Mouse (Mus musculus) large intestine, adult 2 months (tissue): ENCODE data around the gene Tert. TPM values are rescaled to one million over a fixed set of nuclear protein-coding genes. Genes with fewer than 3 reads are reported as not detected.

Source experiments
- DNase-seq: peaks from one replicate; pipeline ENCODE4 v3.0.0-alpha.2; 2012; ENCODE audit warnings: low read depth, low spot score
- WGBS: fragments of 180-500 bp; shearing (Covaris S2); methylation state at CpG from one replicate; pipeline ENCODE4 v1.1.7; 2018; 5-methylcytosine and 5-hydroxymethylcytosine counted together
- polyA plus RNA-seq: library from polyadenylated mRNA; depleted of rRNA; stranded (reverse); fragments of >200 nt; gene quantifications from 2 replicates; pipeline ENCODE4 v1.2.3, GENCODE M21; 2012; rRNA removed

Tert gene
- polyA plus RNA-seq: 2.4 and 5.0 TPM in 2 replicates

DNA sequence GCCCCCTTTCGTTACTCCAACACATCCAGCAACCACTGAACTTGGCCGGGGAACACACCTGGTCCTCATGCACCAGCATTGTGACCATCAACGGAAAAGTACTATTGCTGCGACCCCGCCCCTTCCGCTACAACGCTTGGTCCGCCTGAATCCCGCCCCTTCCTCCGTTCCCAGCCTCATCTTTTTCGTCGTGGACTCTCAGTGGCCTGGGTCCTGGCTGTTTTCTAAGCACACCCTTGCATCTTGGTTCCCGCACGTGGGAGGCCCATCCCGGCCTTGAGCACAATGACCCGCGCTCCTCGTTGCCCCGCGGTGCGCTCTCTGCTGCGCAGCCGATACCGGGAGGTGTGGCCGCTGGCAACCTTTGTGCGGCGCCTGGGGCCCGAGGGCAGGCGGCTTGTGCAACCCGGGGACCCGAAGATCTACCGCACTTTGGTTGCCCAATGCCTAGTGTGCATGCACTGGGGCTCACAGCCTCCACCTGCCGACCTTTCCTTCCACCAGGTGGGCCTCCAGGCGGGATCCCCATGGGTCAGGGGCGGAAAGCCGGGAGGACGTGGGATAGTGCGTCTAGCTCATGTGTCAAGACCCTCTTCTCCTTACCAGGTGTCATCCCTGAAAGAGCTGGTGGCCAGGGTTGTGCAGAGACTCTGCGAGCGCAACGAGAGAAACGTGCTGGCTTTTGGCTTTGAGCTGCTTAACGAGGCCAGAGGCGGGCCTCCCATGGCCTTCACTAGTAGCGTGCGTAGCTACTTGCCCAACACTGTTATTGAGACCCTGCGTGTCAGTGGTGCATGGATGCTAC is at the start of gene Tert:
TSS of gene Tert (plus strand) at position 167 of the 805 bp plus-strand sequence.
- WGBS: 11% methylated on average over 47 of the region's 47 CpGs
- DNase-seq: no peak

DNA sequence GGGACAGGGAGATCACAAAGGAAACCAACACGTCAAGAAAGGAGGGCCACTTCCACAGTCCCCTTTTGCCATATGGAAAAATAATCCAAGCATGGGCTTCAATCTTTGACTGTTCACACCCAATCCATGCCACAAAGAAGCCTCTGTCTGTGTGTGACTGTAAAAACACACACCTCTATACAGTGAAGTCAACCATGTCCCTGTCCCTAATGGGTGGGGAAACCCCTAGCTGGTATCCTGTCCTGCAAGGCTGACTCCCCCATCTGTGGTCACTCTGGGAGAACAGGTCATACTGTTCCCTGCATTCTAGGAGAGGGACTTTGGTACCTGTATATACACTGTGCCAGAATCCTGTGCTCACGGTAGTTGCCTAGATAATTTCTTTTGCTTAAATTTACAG is 49.4 kb upstream of the Tert start:
- DNase-seq: no peak
- WGBS: 61% methylated on average over 2 of the region's 2 CpGs

DNA sequence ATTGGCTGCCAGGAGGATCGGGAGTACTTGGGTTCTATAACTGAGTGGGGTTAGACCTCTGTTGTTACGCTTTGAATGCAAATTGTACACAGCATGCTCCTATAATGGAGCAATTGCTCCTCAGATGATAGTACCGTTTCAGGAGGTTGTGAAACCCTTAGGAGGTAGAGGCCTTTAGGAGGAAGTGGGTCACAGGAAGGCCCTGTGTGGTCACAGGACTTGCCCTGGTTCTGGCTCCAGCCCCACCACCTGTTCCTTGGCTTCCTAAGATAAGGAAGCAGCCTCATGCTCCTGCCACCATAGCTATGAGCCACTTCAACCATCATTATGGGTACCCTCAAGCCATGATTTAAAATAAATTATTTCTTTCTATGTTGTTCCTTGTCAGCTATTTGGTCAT is 35.2 kb upstream of the Tert start:
- WGBS: 68% methylated on average over 3 of the region's 3 CpGs
- no peak for DNase-seq

DNA sequence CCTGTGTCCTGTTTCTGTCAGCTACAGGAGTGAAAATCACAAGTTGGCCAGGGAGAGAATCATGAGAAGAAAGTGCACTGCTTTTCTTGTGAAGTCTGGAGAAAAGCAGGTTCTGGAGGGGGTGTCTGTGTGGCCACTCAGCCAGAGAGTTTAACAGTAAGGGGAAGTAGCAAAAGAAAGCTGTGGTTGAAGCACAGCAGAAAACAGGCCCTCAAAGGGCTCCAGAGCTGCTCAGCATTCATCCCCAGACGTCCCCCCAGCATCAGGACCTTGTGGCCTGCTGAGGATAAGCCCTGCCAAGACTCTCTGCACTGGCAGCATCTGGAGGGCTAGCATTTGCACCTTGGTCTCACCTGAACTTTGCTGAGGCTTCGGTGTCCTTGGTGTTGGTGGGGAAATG is 34.2 kb upstream of the Tert start:
- 33% methylated on average over 2 of the region's 2 CpGs for whole genome bisulfite sequencing
- DNase-seq: no peak

DNA sequence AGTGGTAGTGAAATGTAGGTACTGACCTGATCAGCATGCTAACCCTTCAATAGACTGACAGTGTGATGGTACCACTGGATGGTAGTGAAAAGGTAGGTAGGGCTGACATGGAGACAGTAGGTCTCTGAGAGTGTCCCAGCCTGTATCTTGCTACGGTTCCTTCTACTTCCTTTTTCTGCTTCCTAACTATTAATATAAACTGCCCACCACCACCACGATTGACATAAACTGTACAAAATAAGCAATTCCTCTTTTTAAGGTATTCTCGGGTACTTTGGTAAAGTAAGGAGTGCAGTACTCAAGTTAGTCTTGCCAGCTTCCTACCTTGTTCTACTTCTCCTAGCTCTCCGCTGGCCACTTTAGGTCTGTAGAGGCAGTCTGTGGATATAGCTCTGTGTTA is 30.4 kb upstream of the Tert start:
- no peak for DNase-seq
- 64% methylated on average over 4 of the region's 4 CpGs for WGBS

DNA sequence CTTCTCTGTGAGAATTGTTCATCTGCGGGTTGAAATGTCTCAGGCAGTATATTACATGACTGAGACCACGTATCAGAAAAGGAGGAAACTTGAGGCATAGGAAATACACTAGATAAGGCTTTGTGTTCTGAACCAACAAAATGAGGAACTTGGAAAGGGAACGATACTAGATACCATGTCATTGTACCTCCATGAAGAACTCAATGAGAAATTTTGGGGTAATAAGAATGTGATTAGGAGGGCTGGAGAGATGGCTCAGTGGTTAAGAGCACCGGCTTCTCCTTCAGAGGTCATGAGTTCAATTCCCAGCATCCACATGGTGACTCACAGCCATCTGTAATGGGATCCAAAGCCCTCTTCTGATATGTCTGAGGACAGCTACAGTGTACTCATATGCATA is 26.5 kb upstream of the Tert start:
- DNase-seq: no peak
- 71% methylated on average over 4 of the region's 4 CpGs for WGBS

DNA sequence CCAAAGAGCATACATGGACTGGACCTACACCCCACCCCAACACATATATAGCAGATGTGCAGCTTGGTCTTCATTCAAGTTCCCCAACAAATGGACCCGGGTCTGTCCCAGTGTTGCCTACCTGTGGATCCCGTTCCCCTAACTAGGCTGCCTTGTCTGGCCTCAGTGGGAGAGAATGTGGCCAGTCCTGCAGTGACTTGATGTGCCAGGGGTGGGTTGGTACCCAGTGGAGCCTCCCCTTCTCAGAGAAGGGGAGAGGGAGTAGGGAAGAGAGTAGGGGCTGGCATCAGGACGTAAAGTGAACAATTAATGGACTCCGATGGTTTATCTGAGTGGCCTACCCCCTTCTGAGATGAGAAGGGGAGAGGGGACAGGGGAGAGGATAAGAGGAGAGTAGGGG is 23.7 kb upstream of the Tert start:
- WGBS: 46% methylated on average over 4 of the region's 4 CpGs
- no peak for DNase-seq

DNA sequence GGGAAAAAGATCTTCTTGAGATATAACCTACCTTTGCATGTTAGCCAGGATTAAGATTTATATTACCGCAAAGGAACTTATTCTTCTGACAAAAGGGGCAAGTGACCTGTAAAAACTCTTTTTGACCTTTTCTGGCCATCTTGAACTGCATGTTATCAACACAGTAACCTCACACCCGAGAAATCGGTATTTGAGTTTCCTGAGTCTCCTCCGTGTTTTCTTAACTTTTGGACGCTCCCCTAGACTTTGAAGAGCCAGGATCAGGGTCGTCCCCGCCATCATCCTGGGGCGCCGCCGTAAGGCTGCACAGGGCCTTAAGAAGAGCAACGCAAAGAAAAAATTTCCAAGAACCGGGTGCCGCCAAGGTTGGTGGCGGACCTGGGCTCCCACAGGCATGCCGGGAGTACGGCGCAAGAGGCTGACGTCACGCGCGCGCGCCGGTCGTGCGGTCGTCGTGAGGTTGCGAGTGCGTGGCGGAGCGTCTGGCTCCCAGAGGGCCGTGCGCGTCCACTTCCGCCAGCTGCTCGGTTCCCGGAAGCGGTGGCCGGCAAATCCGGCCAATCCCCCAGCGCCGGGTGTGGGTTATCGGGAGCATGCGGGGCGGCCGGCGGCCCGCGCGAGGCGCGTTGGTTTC is 23.1 kb upstream of the Tert start, which contains the start of gene Clptm1l:
TSS of gene Clptm1l (plus strand) at position 485 of the 634 bp plus-strand sequence.
- DNase-seq: peak; percentile 70
- under 1% methylated on average over 53 of the region's 53 CpGs for WGBS

DNA sequence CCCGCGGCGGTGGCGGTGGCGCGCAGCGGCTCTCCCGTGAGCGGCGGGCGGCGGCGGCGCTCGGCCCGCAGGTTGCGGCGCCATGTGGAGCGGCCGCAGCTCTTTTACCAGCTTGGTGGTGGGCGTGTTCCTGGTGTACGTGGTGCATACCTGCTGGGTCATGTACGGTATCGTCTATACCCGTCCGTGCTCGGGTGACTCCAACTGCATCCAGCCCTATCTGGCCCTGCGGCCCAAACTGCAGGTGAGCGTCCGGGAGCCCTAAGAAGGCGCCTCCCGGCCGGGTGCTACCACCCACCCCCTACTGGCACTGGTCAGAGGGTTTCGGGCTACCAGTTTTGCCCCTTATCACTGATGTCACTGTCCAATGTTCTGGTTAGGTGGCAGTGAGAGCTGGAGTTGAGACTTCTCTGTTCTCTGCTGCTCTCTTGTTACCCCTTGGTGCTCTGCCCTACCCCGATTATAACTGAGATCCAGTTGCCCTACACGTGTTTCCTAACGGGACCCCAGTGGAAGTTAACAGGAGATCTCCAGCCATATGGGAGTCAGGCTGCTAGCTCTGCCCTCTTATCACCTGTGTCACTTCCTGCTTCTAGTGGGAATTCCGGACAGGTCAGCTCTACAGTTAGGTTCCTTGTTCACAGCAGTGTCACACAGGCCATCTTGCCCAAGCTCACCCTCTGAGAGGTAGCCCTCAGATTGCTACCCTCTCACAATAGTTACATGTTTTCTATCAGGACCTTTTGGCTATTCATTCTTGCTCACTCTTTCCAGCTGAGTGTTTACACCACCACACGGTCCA is 22.4 kb upstream of the Tert start:
- DNase-seq: no peak
- 1% methylated on average over 39 of the region's 39 CpGs for WGBS

DNA sequence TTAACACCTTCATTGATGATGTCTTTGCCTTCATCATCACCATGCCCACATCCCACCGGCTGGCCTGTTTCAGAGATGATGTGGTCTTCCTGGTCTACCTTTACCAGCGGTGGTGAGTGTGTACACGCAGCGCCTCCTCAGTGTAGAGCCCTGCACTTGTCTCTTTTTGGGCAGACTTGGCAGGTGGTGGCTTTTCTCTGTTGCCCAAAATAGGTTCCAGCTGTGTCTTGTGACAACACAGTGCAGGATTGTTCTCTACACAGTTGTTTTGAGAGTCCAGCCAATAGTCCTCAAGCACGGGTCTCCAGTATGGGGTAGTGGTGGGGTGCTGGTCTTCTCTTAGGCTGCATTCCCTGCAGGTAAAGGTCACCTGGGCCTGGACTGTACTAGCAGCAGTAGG is 8.3 kb upstream of the Tert start:
- WGBS: 93% methylated on average over 5 of the region's 5 CpGs

DNA sequence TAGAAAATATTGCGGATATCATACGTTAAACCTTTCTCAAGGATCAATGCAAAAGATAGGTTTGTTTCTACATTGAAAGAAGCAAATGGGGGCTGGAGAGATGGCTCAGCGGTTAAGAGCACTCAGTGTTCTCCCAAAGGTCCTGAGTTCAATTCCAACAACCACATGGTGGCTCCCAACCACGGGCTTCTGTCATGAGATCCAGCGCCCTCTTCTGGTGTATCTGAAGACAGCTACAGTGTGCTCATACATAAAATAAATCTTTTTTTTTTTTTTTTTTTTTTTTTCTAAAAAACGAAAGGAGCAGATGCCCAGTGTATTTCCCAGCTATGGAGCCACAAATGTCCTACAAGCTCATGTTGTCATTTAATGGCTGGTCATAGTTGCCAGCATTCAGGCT is 6.1 kb upstream of the Tert start:
- DNase-seq: no peak
- WGBS: 67% methylated on average over 6 of the region's 6 CpGs

More for the DNA sequence above, 8.3 kb upstream of the Tert start:
- DNase-seq: no peak

DNA sequence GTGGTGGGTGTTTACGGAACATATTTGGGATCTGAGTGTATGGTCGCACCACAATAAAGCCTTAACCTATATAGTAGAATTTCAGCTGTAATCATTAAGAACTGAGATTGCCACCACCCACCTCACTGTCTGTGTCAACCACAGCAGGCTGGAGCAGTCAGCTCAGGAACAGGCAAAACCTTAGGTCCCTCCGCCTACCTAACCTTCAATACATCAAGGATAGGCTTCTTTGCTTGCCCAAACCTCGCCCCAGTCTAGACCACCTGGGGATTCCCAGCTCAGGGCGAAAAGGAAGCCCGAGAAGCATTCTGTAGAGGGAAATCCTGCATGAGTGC is 334 bp upstream of the Tert start:
- DNase-seq: no peak
- WGBS: 50% methylated on average over 6 of the region's 6 CpGs

DNA sequence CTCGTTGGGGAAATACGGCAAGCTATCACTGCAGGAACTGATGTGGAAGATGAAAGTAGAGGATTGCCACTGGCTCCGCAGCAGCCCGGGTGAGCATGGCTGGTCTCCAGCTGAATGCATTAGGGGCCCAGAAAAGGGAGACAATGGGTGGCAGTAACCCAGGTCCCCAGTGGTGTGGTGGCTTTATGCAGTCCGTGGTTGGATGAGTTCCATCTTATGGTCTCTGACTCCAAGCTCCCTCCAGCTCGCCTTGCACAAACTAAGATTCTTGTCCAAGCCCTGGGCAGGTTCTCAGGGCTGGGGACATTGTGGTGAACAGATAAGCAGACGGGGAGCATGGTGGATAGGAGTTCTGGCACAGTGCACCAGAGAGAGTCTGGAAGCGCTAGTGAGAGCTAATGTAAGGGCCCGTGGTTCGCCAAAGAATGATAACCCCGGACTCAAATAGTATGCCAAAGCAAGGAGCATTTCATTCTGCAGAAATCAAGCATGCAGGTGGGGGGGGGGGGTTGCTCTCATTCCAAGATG is 1.9 kb downstream of the Tert start:
- WGBS: 87% methylated on average over 11 of the region's 11 CpGs
- DNase-seq: no peak

DNA sequence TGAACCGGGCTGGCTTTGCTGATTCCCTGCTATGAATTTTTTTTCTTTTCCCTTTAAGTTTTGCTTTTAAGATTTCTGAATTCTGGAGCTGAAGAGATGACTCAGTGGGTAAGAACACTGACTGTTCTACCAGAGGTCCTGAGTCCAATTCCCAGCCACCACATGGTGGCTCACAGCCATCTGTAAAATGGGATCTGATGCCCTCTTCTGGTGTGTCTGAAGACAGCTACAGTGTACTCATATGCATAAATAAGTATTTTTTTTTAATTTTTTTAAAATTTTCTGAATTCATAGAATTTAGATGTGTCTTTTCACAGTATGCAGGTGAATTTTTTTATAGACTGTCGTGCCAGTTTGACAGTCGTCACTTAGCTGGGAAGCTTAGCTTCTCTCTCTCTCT is 5.1 kb downstream of the Tert start:
- DNase-seq: no peak
- 93% methylated on average over 3 of the region's 3 CpGs for WGBS

DNA sequence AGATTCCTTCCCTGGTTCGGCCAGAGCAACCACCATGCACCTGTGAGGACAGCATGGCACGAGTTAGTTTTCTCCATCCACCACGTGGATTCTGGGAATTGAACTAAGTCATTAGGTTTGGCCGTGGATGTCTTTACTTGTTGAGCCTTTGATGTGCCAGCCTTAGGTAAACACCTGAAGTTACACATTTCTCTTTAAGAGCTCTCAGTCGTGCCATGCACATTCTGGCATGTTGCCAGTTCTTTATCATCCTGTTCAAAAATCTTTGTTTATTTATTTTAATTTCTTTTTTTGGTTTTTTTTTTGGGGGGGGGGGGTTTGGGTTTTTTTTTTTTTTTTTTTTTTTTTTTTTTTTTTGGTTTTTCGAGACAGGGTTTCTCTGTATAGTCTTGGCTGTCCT is 11.1 kb downstream of the Tert start:
- WGBS: 39% methylated on average over 5 of the region's 6 CpGs
- no peak for DNase-seq

DNA sequence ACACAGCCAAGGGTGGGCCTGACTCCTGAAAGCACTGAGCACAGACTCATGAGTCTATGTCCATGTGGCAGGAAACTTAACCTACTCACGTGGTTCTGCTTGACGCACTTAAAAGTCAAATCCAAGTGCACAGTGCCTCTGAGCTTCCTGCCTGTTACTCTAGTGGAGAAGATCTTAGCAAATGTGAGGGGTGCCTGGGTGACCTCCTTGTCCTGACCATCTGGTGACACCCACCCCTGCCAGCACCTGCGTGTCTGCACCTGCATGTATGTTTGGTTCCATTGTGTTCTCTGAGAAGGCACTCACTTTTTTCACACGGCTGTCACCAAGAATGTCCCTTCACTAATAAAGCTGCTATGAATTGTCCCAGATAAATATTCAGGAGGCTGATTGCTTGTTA is 14.6 kb downstream of the Tert start:
- WGBS: 89% methylated on average over 4 of the region's 4 CpGs

DNA sequence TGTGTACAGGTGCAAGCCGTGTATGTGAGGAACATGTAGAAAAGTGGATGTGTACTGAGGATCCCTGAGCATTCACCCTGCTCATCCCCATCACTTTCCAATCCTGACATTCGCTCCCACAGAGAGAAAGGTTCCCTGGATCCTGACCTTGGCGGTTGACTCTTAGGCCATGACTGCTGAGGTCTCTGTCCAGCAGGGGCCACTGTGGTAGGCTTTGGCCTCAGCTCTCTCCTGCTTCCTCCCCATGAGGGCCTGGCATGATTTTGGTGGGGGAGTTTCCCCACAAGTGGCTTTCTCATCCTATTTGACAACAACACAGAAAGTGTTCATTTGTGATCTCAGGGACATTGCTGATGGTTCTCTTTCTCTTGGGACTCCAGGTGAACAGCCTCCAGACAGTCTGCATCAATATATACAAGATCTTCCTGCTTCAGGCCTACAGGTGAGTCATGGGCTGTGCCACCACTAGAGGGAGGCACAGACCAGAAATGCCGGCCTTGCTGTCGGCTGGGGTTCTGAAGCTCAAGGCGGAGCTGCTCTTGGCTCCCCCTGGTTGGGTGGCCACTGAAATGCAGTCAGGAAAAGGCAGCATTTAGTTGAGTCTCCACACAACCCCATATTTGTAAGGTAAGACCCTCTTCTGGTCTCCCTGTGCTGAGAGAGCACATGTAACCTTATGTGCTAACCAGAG is 19.8 kb downstream of the Tert start:
- no peak for DNase-seq
- WGBS: 44% methylated on average over 6 of the region's 6 CpGs

More for the DNA sequence above, 14.6 kb downstream of the Tert start:
- no peak for DNase-seq

DNA sequence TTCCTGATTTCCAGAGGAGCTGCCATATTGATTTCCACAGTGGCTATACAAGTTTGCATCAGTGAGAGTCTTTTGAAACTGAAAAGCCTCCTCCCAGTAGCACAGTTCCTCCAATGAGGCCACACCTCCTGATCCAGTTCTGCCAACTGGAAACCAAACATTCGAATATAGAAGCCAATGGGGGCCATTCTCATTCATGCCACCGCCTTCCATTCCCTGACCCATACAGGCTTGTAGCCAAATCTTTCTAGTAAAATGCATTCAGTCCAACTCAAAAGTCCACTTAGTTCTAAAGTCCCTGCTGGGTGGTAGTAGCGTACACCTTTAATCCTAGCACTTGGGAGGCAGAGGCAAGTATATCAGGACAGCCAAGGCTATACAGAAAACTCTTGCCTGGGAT is 26.6 kb downstream of the Tert start:
- no peak for DNase-seq
- WGBS: 68% methylated on average over 3 of the region's 3 CpGs

DNA sequence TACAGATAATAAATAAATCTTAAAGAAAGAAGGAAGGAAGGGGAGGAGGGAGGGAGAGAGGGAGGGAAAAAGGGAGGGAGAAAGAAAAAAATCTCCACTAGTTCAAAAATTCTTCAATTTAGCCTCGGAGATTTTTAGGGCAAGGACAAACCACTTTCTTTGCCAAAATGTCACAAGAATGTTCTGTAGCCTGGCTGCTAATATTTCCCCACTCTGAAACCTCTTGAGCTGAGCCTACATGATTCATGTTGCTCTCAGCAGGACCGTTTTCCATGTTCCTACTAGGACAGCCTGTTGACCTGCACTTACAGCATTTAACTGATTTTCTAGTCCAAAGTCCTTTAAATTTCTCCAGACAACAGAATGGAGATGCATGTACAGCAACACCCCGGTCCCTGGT is 28.3 kb downstream of the Tert start:
- 53% methylated on average over 3 of the region's 3 CpGs for WGBS
- DNase-seq: no peak

DNA sequence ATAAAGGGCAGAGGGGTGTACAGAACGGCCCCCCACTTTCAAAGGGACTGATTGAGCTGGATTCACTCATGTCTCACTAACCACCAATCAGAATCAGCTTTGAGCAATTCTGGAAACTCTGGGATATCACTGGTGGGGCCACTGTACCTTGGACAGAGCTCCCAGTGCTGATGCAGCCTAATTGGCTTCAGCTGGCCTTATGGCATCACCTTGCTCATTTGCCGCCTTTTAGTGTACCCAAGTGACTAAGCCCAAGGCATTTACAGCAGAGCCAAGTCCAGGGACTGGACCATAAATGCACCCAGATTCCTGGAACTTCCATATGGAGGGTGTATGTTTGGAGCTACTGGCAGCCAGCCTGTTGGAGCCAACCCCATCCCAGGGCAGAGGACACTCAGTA is 32.2 kb downstream of the Tert start:
- 29% methylated on average over 2 of the region's 2 CpGs for WGBS

More for the DNA sequence above, 32.2 kb downstream of the Tert start:
- no peak for DNase-seq
